Mouse (Mus musculus): Measurements from ENCODE around the gene Gli1. TPM values are rescaled to one million over a fixed set of nuclear protein-coding genes. Genes with fewer than 3 reads are reported as not detected.

Gene Gli1
- polyA plus RNA-seq, 1 experiment from 2014 or later: 16.9 TPM

DNA sequence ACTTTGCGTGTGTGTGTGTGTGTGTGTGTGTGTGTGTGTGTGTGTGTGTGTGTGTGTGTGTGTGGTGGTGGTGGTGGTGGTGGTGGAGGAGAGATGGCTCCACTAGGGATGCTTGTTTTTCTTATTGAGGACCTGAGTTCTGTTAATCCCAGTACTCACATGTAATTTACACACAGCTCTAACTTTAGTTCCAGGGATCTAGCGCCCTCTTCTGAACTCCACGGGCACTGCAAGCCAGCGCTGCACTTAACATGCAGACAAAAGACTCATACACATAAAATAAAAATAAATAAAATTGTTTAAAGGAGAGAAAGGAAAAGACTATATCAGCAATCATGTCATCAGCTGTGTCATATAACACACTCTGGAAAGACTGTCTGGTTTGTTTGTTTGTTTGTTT is 7.2 kb upstream of the Gli1 start:
- no peak overlapping the region for H3K4me2 ChIP-seq
- no peaks in the 10 kb centered on the region for H3K27me3 ChIP-seq (ENCODE audit: insufficient read depth, low read length)
- TF ChIP-seq CTCF (IDR thresholded peaks at IDR 0.05; ENCODE audit: low read depth): peak; percentile 24
- 69% methylated on average over 4 of the region's 4 CpGs for WGBS
- no peaks in the 10 kb centered on the region for H3K4me1 ChIP-seq (ENCODE audit: insufficient read depth)
- H3K4me3 ChIP-seq (ENCODE audit: low read depth, low read length): no peak overlapping the region
- no peaks in the 10 kb centered on the region for H3K36me3 ChIP-seq (ENCODE audit: insufficient read depth)
- H3K9ac ChIP-seq: no peak overlapping the region
- H3K9me3 ChIP-seq (ENCODE audit: low read depth, low read length): no peaks in the 10 kb centered on the region
- H3K27ac ChIP-seq (ENCODE audit: low read depth): no peak overlapping the region
- DNase-seq: peak; percentile 42
- no peak for ATAC-seq (ENCODE audit: insufficient read depth)

GRCm38 (mm10) chr10:127346173-127346572 is 4.4 kb upstream of the Gli1 start:
- Histone ChIP-seq H3K9ac (no peak overlapping the region), H3K27ac (ENCODE audit: low read depth) (no peak overlapping the region), H3K4me1 (ENCODE audit: insufficient read depth) (no peaks in the 10 kb centered on the region), H3K27me3 (ENCODE audit: insufficient read depth, low read length) (peaks cover 4% of the 10 kb centered on the region; the same call in 1 of the 2 replicates), H3K9me3 (ENCODE audit: low read depth, low read length) (no peaks in the 10 kb centered on the region), H3K4me2 (no peak overlapping the region), H3K36me3 (ENCODE audit: insufficient read depth) (no peaks in the 10 kb centered on the region), H3K4me3 (ENCODE audit: low read depth, low read length) (no peak overlapping the region)
- no peak for ATAC-seq (ENCODE audit: insufficient read depth)
- peak; percentile 59 for DNase-seq
- 65% methylated on average over 3 of the region's 3 CpGs for WGBS
- no peak for TF ChIP-seq CTCF (IDR thresholded peaks at IDR 0.05; ENCODE audit: low read depth)

DNA sequence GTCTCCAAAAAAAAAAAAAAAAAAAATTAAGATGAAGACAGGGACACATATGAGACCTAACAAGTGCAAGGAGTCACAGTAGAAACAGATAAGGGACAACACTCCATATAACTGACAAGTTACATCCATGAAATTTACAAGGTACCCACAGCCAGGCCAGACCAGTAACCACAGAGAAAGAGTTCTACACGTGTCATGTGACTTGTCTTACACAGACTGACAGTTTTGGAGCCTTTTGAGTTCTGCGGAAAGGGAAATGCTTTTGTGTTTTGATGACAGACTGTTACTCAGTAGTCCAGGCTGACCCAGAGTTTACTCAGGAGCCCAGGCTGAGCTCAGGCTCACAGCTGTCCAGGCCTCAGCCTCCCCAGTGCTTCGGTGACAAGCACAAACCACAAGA is 1.3 kb upstream of the Gli1 start:
- Histone ChIP-seq H3K4me1 (ENCODE audit: insufficient read depth) (no peaks in the 10 kb centered on the region), H3K4me2 (no peak overlapping the region), H3K36me3 (ENCODE audit: insufficient read depth) (0 out of 2 replicates have a peak, but pooled peaks cover 3% of the 10 kb centered on the region), H3K27me3 (ENCODE audit: insufficient read depth, low read length) (peaks cover 15% of the 10 kb centered on the region; the same call in 1 of the 2 replicates), H3K9me3 (ENCODE audit: low read depth, low read length) (no peaks in the 10 kb centered on the region), H3K27ac (ENCODE audit: low read depth) (no peak overlapping the region), H3K9ac (no peak overlapping the region), H3K4me3 (ENCODE audit: low read depth, low read length) (no peak overlapping the region)
- DNase-seq: no peak
- no peak for ATAC-seq (ENCODE audit: insufficient read depth)
- WGBS: 61% methylated on average over 3 of the region's 3 CpGs
- no peak for TF ChIP-seq CTCF (IDR thresholded peaks at IDR 0.05; ENCODE audit: low read depth)

GRCm38 (mm10) chr10:127341360-127341690 is 449 bp downstream of the Gli1 start:
- Histone ChIP-seq H3K4me1 (ENCODE audit: insufficient read depth) (no peaks in the 10 kb centered on the region), H3K9me3 (ENCODE audit: low read depth, low read length) (no peaks in the 10 kb centered on the region), H3K27me3 (ENCODE audit: insufficient read depth, low read length) (peaks cover 15% of the 10 kb centered on the region; the same call in 1 of the 2 replicates), H3K9ac (peak overlapping the region; percentile 66), H3K27ac (ENCODE audit: low read depth) (peak overlapping the region; percentile 96), H3K4me3 (ENCODE audit: low read depth, low read length) (peak overlapping the region; percentile 57), H3K36me3 (ENCODE audit: insufficient read depth) (peaks cover 20% of the 10 kb centered on the region), H3K4me2 (peak overlapping the region; percentile 88)
- DNase-seq (peak; percentile 59), ATAC-seq (ENCODE audit: insufficient read depth) (0 out of 2 replicates have a peak, but pooled peaks have one; percentile 5)
- WGBS: 0% methylated on average over 11 of the region's 11 CpGs
- no peak for TF ChIP-seq CTCF (IDR thresholded peaks at IDR 0.05; ENCODE audit: low read depth)

- DNase-seq (peak; percentile 80), ATAC-seq (ENCODE audit: insufficient read depth) (peak; percentile 16; the same call in 1 of the 2 replicates)
- 1% methylated on average over 27 of the region's 27 CpGs for WGBS
- H3K36me3 ChIP-seq (ENCODE audit: insufficient read depth): peaks cover 23% of the 10 kb centered on the region
- peak overlapping the region; percentile 96 for H3K27ac ChIP-seq (ENCODE audit: low read depth)
- no peaks in the 10 kb centered on the region for H3K4me1 ChIP-seq (ENCODE audit: insufficient read depth)
- H3K9ac ChIP-seq: peak overlapping the region; percentile 66
- peak overlapping the region; percentile 57 for H3K4me3 ChIP-seq (ENCODE audit: low read depth, low read length)
- peaks cover 15% of the 10 kb centered on the region; the same call in 1 of the 2 replicates for H3K27me3 ChIP-seq (ENCODE audit: insufficient read depth, low read length)
- H3K9me3 ChIP-seq (ENCODE audit: low read depth, low read length): no peaks in the 10 kb centered on the region
- peak; percentile 42 for TF ChIP-seq CTCF (IDR thresholded peaks at IDR 0.05; ENCODE audit: low read depth)
- peak overlapping the region; percentile 88 for H3K4me2 ChIP-seq
Measured at GRCm38 (mm10) chr10:127340577-127341359, 1.0 kb downstream of the Gli1 start.

DNA sequence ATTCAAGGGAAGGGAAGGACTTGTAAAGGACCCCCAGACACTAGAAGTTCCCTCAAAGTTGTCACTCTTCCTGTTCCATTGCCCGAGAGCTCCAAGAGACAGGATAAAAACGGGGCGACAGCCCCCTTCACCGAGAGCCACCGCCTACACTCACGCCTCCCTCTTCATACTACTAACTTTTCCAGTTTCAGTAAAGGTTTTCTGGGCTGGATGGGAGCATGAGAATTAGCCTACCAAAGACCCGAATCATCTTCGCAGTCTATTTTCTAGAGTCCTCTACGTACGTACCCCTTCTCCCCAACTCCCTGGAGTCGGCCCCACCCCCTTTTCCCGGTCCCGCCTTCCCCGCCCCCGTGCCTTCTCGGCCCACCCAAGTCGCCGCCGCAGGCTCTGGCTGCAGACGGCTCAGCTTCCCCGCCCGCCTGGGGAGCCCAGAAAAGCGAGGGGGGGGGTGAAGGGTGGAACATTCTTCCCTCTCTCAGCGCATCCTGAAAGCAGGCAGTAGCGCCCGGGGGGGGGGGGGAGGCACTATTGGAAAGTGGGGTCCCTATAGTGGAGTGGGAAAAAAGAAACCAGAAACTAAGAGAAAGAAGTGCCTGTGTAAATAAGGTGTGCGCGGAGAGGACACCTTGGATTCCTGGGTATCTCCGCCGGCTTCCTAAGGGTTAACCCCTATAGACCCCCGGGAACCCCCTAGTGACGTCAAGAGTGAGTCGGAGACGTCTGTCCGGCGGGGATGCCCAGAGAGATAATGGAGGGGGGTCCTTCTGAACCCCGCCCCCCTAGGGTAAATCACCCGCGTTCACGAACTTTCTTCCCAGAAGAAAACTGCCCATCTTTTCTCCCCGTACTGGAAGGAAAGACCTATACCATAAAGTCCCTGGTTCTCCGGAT is 1.8 kb downstream of the Gli1 start:
- peaks cover 15% of the 10 kb centered on the region; the same call in 1 of the 2 replicates for H3K27me3 ChIP-seq (ENCODE audit: insufficient read depth, low read length)
- DNase-seq (peak; percentile 90), ATAC-seq (ENCODE audit: insufficient read depth) (peak; percentile 65)
- TF ChIP-seq CTCF (IDR thresholded peaks at IDR 0.05; ENCODE audit: low read depth): no peak
- H3K4me1 ChIP-seq (ENCODE audit: insufficient read depth): no peaks in the 10 kb centered on the region
- peaks cover 23% of the 10 kb centered on the region for H3K36me3 ChIP-seq (ENCODE audit: insufficient read depth)
- peak overlapping the region; percentile 88 for H3K4me2 ChIP-seq
- H3K27ac ChIP-seq (ENCODE audit: low read depth): peak overlapping the region; percentile 96
- WGBS: under 1% methylated on average over 40 of the region's 42 CpGs
- H3K9ac ChIP-seq: peak overlapping the region; percentile 66
- no peaks in the 10 kb centered on the region for H3K9me3 ChIP-seq (ENCODE audit: low read depth, low read length)
- H3K4me3 ChIP-seq (ENCODE audit: low read depth, low read length): peak overlapping the region; percentile 57
